Mouse (Mus musculus): Measurements from ENCODE around the gene Cd22. TPM values are rescaled to one million over a fixed set of nuclear protein-coding genes. Genes with fewer than 3 reads are reported as not detected.
A peak's percentile ranks its signal among the peaks of the same experiment; 100 is the strongest.

Cd22 gene
- polyA plus RNA-seq, 1 experiment from 2014 or later: 0.20 TPM

DNA sequence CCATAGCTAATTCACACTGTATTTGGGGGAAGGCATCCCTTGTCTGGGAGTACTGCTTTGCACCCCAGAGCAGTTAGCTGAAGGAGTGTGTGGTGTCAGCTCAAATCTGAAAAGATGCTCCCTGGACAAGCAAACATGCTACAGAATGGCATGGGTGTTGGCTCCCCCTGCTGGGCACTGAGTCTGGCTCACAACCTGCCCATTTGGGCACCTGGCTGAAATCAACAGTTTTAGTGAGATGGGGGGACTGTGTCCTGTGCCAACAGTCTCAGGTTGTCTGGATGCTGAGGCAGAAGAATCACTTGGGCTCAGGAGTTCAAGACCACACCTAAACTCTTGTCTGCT is 20.9 kb downstream of the Cd22 start:
- H3K4me1 ChIP-seq (replicated peaks; ENCODE audit: insufficient read depth, low read length): no peaks in the 10 kb centered on the region
- DNase-seq (ENCODE audit: low spot score): peak; percentile 80
- TF ChIP-seq CTCF (IDR thresholded peaks at IDR 0.05; ENCODE audit: low read depth): peak; percentile 89
- ATAC-seq (replicated peaks; ENCODE audit: low FRiP score, low read depth): peak; percentile 20; the same call in 1 of the 2 replicates
- no peaks in the 10 kb centered on the region for H3K9me3 ChIP-seq (replicated peaks; ENCODE audit: low read length)
- no peak overlapping the region for H3K4me2 ChIP-seq (ENCODE audit: low read length)
- no peaks in the 10 kb centered on the region for H3K36me3 ChIP-seq (ENCODE audit: insufficient read depth, low read length)
- H3K4me3 ChIP-seq (replicated peaks; ENCODE audit: low read depth, low read length): no peak overlapping the region
- no peak overlapping the region for H3K27ac ChIP-seq
- no peaks in the 10 kb centered on the region for H3K27me3 ChIP-seq (ENCODE audit: insufficient read depth, low read length)
- H3K9ac ChIP-seq (ENCODE audit: low read depth, low read length): no peak overlapping the region

DNA sequence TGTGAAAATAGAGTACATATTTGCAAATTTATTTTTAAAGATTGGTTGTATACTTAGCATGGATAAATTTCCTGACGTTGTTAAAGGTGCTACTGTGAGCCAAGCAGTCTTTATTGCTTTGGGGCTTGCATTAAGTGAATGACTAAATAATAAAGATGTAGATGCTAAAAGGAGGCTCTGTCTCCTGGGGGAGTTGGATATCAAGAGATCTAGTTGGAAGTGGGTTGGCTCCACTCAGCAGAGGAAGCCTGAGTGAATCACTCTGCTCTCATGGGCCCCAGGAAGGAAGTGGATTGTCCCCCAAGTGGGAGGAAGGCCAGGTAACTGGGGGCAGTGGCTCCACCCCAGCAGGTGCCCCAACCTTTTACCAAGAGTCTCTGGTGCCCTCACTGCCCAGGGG is 22.4 kb downstream of the Cd22 start:
- no peaks in the 10 kb centered on the region for H3K36me3 ChIP-seq (ENCODE audit: insufficient read depth, low read length)
- H3K4me3 ChIP-seq (replicated peaks; ENCODE audit: low read depth, low read length): no peak overlapping the region
- ATAC-seq (replicated peaks; ENCODE audit: low FRiP score, low read depth) (no peak), DNase-seq (ENCODE audit: low spot score) (no peak)
- H3K9me3 ChIP-seq (replicated peaks; ENCODE audit: low read length): no peaks in the 10 kb centered on the region
- no peak overlapping the region for H3K4me2 ChIP-seq (ENCODE audit: low read length)
- no peak overlapping the region for H3K27ac ChIP-seq
- H3K9ac ChIP-seq (ENCODE audit: low read depth, low read length): no peak overlapping the region
- TF ChIP-seq CTCF (IDR thresholded peaks at IDR 0.05; ENCODE audit: low read depth): no peak
- H3K27me3 ChIP-seq (ENCODE audit: insufficient read depth, low read length): no peaks in the 10 kb centered on the region
- no peaks in the 10 kb centered on the region for H3K4me1 ChIP-seq (replicated peaks; ENCODE audit: insufficient read depth, low read length)
- WGBS: 61% methylated on average over 1 of the region's 1 CpGs

DNA sequence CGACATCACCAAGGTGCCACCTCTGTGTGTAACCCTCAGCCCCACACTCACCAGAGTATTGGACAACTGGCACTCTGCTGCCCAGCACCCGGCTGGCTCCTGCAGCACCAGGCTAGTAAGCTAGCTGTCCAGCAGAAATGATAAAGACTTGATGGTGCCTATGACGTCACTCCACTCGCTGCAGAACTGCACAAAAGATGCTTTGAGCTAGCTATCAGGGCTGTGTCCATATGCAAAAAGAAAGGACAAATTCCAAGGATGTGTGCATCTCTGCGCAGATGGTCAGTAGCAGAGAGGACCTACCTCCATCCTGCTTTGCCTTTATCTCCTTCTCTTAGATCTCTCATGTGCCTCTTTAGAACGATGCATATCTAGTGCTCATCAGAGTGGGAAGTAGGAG is 24.1 kb downstream of the Cd22 start, which contains the start of gene Ffar3:
Gene Ffar3, minus strand, starts transcription at position 101 of the 400 bp plus-strand sequence.
- Histone ChIP-seq H3K36me3 (ENCODE audit: insufficient read depth, low read length) (no peaks in the 10 kb centered on the region), H3K4me1 (replicated peaks; ENCODE audit: insufficient read depth, low read length) (no peaks in the 10 kb centered on the region), H3K27ac (no peak within 1 kb of the TSS), H3K4me2 (ENCODE audit: low read length) (no peak within 1 kb of the TSS), H3K9me3 (replicated peaks; ENCODE audit: low read length) (no peaks in the 10 kb centered on the region), H3K4me3 (replicated peaks; ENCODE audit: low read depth, low read length) (no peak within 1 kb of the TSS), H3K27me3 (ENCODE audit: insufficient read depth, low read length) (no peaks in the 10 kb centered on the region), H3K9ac (ENCODE audit: low read depth, low read length) (no peak within 1 kb of the TSS)
- WGBS: 76% methylated on average over 6 of the region's 6 CpGs
- DNase-seq (ENCODE audit: low spot score) (no peak), ATAC-seq (replicated peaks; ENCODE audit: low FRiP score, low read depth) (no peak)
- no peak for TF ChIP-seq CTCF (IDR thresholded peaks at IDR 0.05; ENCODE audit: low read depth)

DNA sequence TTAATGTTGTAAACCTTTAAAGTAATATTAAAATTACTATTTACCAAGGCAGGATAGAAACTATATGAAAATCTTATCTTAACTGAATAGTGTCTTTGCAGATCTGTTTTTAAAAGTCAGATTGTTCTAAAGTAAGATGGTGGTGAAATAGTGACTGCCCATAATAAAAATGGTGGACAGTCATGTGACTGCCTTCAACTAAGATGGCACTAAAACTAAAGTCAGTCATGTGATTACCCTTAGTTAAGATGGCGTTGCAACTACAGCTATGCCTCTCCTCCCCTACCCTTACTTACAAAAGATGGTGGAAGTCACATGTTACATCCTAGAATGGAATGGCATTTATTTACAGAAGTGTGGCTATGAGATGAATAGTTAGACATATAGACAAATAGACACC is 28.7 kb downstream of the Cd22 start:
- Histone ChIP-seq H3K4me3 (replicated peaks; ENCODE audit: low read depth, low read length) (no peak overlapping the region), H3K27ac (no peak overlapping the region), H3K9me3 (replicated peaks; ENCODE audit: low read length) (no peaks in the 10 kb centered on the region), H3K4me1 (replicated peaks; ENCODE audit: insufficient read depth, low read length) (no peaks in the 10 kb centered on the region), H3K36me3 (ENCODE audit: insufficient read depth, low read length) (no peaks in the 10 kb centered on the region), H3K9ac (ENCODE audit: low read depth, low read length) (no peak overlapping the region), H3K27me3 (ENCODE audit: insufficient read depth, low read length) (no peaks in the 10 kb centered on the region), H3K4me2 (ENCODE audit: low read length) (no peak overlapping the region)
- no peak for TF ChIP-seq CTCF (IDR thresholded peaks at IDR 0.05; ENCODE audit: low read depth)
- no peak for DNase-seq (ENCODE audit: low spot score)
- ATAC-seq (replicated peaks; ENCODE audit: low FRiP score, low read depth): no peak
- WGBS: 81% methylated on average over 1 of the region's 1 CpGs

DNA sequence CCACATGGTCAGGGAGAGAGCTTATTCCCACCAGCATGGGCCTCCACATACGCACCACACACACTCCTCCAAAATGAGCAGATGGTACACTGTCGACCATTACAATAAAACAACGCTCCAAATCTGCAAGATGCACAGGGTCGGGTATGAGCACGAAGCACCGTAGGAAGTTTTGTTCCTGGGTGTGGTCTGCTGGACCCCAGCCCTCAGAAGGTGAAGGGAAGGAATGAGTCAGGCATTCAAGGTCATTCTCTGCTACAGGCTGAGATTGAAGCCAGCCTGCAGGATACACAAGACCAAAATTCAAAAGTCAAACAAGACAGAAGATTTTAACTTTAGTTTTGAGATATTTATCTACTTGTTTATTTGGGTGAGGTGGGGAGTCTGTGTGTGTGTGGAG is 32.2 kb downstream of the Cd22 start:
- H3K27me3 ChIP-seq (ENCODE audit: insufficient read depth, low read length): no peaks in the 10 kb centered on the region
- H3K36me3 ChIP-seq (ENCODE audit: insufficient read depth, low read length): no peaks in the 10 kb centered on the region
- H3K9ac ChIP-seq (ENCODE audit: low read depth, low read length): no peak overlapping the region
- H3K4me3 ChIP-seq (replicated peaks; ENCODE audit: low read depth, low read length): no peak overlapping the region
- TF ChIP-seq CTCF (IDR thresholded peaks at IDR 0.05; ENCODE audit: low read depth): no peak
- no peaks in the 10 kb centered on the region for H3K4me1 ChIP-seq (replicated peaks; ENCODE audit: insufficient read depth, low read length)
- H3K9me3 ChIP-seq (replicated peaks; ENCODE audit: low read length): no peaks in the 10 kb centered on the region
- ATAC-seq (replicated peaks; ENCODE audit: low FRiP score, low read depth) (no peak), DNase-seq (ENCODE audit: low spot score) (no peak)
- H3K27ac ChIP-seq: no peak overlapping the region
- H3K4me2 ChIP-seq (ENCODE audit: low read length): no peak overlapping the region
- 80% methylated on average over 6 of the region's 6 CpGs for WGBS

DNA sequence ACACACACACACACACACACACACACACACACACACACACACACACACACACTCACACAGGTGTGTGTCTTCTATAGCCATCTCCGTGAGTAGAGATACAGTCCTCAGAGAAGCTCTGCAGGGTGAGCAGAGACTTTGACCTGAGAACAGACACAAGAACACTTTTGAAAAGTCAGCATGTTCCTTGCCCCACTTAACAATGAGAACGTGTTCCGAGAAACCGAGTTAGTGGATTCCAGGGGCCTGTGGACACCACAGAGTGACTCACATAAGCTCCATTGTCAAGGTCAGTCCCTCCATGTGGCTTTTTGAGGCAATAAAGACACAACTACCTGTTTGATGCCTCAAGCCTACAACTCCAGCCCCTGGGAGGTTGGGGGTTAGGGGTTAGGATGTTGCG is 32.8 kb downstream of the Cd22 start:
- H3K27ac ChIP-seq: no peak overlapping the region

DNA sequence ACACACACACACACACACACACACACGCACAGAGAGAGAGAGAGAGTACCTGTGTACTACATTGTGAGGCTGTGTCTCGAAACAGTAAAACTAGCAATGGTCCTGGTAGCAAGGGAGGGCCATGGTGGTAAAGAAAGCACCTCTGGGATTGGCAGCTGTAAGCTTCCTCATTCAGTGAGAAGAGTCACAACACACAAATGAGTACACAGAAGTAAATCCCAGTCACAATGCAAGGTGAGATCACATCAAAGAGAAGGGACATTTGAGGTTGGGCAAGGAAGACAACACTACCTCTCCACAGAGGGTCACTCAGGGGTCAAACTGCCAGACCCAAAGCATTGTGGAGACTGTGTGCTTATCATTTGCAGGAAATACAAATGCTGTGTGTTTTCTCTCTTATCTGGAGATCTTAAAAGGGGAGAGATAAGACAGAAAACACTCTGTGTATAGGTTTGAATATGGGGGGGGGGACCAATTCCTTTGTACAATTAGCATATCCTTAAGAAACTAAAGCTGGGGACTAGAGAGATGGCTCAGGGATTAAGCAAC is 33.6 kb downstream of the Cd22 start:
- no peaks in the 10 kb centered on the region for H3K27me3 ChIP-seq (ENCODE audit: insufficient read depth, low read length)
- H3K9me3 ChIP-seq (replicated peaks; ENCODE audit: low read length): no peaks in the 10 kb centered on the region
- no peak for TF ChIP-seq CTCF (IDR thresholded peaks at IDR 0.05; ENCODE audit: low read depth)
- WGBS: 70% methylated on average over 2 of the region's 2 CpGs
- DNase-seq (ENCODE audit: low spot score) (no peak), ATAC-seq (replicated peaks; ENCODE audit: low FRiP score, low read depth) (no peak)
- no peak overlapping the region for H3K9ac ChIP-seq (ENCODE audit: low read depth, low read length)
- no peaks in the 10 kb centered on the region for H3K36me3 ChIP-seq (ENCODE audit: insufficient read depth, low read length)
- H3K27ac ChIP-seq: no peak overlapping the region
- no peak overlapping the region for H3K4me3 ChIP-seq (replicated peaks; ENCODE audit: low read depth, low read length)
- no peaks in the 10 kb centered on the region for H3K4me1 ChIP-seq (replicated peaks; ENCODE audit: insufficient read depth, low read length)
- no peak overlapping the region for H3K4me2 ChIP-seq (ENCODE audit: low read length)

More for the DNA sequence above, 32.8 kb downstream of the Cd22 start:
- ATAC-seq (replicated peaks; ENCODE audit: low FRiP score, low read depth): 0 out of 2 replicates have a peak, but pooled peaks have one; percentile 21
- no peak for TF ChIP-seq CTCF (IDR thresholded peaks at IDR 0.05; ENCODE audit: low read depth)
- DNase-seq (ENCODE audit: low spot score): no peak
- Histone ChIP-seq H3K27me3 (ENCODE audit: insufficient read depth, low read length) (no peaks in the 10 kb centered on the region), H3K36me3 (ENCODE audit: insufficient read depth, low read length) (no peaks in the 10 kb centered on the region), H3K9me3 (replicated peaks; ENCODE audit: low read length) (no peaks in the 10 kb centered on the region), H3K4me1 (replicated peaks; ENCODE audit: insufficient read depth, low read length) (no peaks in the 10 kb centered on the region), H3K9ac (ENCODE audit: low read depth, low read length) (no peak overlapping the region), H3K4me2 (ENCODE audit: low read length) (no peak overlapping the region), H3K4me3 (replicated peaks; ENCODE audit: low read depth, low read length) (no peak overlapping the region)
- WGBS: 61% methylated on average over 5 of the region's 5 CpGs

Measured in kidney, postnatal 0 days (tissue).